Mouse (Mus musculus): ENCODE measurements around the gene Gm10770. TPM values are rescaled to one million over a fixed set of nuclear protein-coding genes. Genes with fewer than 3 reads are reported as not detected.
A peak's percentile ranks its signal among the peaks of the same experiment; 100 is the strongest.
"Not testable (repeated sequence)": the region's sequence is repeated elsewhere in the genome, so short reads cannot be mapped to it uniquely, and the experiment has no call there.

Gene Gm10770
- total RNA-seq (2014; rRNA removed; ENCODE audit: low replicate concordance) = not detected in 2 replicates
- polyA plus RNA-seq (2015; fragmentation: Nextera tagmentation; extraction: Ambion mirVana) = not detected in 2 replicates

DNA sequence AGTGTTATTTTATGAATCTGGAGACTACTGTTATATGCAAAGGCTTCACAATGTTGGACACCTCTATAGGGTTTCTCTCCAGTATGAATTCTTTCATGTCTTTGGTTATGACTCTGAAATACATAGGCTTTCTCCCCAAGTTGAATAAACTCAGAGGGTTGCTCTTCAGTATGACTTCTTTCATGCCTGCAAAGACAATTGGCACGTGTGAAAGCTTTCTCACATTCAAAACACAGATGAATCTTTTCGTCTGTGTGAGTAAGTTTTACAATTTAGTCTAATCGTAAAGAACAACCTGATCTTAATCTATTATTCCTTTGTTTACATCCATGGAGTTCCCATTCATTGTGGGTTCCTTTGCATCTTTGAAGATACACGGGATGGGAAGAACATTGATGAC is at the start of gene Gm10770:
Gene Gm10770, minus strand, starts transcription at position 101 of the 400 bp plus-strand sequence.
- H3K27ac ChIP-seq (ENCODE audit: low read depth) = not testable (repeated sequence)

DNA sequence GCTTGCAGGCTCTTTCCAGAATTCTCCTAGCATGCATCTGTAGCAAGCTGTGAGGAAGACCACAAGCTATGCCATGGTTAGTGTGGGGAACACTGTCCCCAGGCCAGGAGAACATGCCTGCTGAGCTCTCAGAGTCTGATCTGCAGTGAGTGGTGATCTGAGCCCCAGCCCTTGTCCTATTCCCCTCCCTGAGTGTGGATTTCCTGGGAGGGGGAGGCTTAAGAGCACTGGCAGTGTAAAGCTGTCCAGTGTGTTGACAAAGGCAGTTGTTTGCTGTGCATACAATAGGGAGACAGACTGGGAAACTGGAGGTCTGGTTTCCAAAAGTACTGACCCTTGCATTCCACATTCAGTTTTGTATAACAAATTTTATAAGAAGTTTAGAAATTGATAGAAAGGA is 43.8 kb upstream of the Gm10770 start:
- H3K27me3 ChIP-seq (ENCODE audit: control insufficient read depth, insufficient read depth, low read length); H3K4me3 ChIP-seq (ENCODE audit: low read depth, low read length): not testable (repeated sequence)

More for the DNA sequence above, at the start of gene Gm10770:
- 61% methylated on average over 4 of the region's 4 CpGs for WGBS
- not testable (repeated sequence) for H3K36me3 ChIP-seq (replicated peaks; ENCODE audit: control insufficient read depth, insufficient read depth, low read length); ATAC-seq (ENCODE audit: insufficient read depth, low read depth); DNase-seq (ENCODE audit: low spot score); H3K4me1 ChIP-seq (ENCODE audit: control insufficient read depth, insufficient read depth); H3K9ac ChIP-seq (replicated peaks; ENCODE audit: low read depth, low read length); H3K4me3 ChIP-seq (ENCODE audit: low read depth, low read length); H3K9me3 ChIP-seq (replicated peaks; ENCODE audit: control insufficient read depth, low read length); H3K4me2 ChIP-seq (ENCODE audit: low read depth, low read length); H3K27me3 ChIP-seq (ENCODE audit: control insufficient read depth, insufficient read depth, low read length)

DNA sequence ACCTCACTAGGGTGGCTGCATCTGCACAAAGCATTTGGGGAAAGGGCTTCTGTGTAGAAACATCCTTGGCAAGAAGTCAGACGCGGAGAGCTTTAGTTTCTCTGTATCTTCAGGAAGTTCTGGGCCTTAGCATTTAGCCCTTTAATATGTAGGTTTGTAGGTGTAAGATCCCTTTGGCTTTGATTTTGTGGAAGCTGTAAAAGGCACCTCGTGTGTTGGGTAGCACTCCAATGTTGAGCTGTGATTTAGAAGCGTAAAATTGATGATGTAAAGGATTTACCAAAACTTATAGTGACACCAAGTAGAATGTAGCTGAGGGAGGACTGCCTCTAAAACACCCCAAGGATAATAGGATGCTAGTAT is 38.9 kb upstream of the Gm10770 start:
- not testable (repeated sequence) for ATAC-seq (ENCODE audit: insufficient read depth, low read depth); H3K4me1 ChIP-seq (ENCODE audit: control insufficient read depth, insufficient read depth); H3K27ac ChIP-seq (ENCODE audit: low read depth); H3K36me3 ChIP-seq (replicated peaks; ENCODE audit: control insufficient read depth, insufficient read depth, low read length); H3K9me3 ChIP-seq (replicated peaks; ENCODE audit: control insufficient read depth, low read length); DNase-seq (ENCODE audit: low spot score); H3K27me3 ChIP-seq (ENCODE audit: control insufficient read depth, insufficient read depth, low read length); H3K9ac ChIP-seq (replicated peaks; ENCODE audit: low read depth, low read length)
- Histone ChIP-seq H3K4me3 (ENCODE audit: low read depth, low read length) (peak overlapping the region; percentile 41), H3K4me2 (ENCODE audit: low read depth, low read length) (peak overlapping the region; percentile 45)
- WGBS = 5% methylated on average over 2 of the region's 4 CpGs

More for the DNA sequence above, 43.8 kb upstream of the Gm10770 start:
- not testable (repeated sequence) for H3K36me3 ChIP-seq (replicated peaks; ENCODE audit: control insufficient read depth, insufficient read depth, low read length); H3K4me1 ChIP-seq (ENCODE audit: control insufficient read depth, insufficient read depth); DNase-seq (ENCODE audit: low spot score); H3K4me2 ChIP-seq (ENCODE audit: low read depth, low read length); ATAC-seq (ENCODE audit: insufficient read depth, low read depth); H3K9me3 ChIP-seq (replicated peaks; ENCODE audit: control insufficient read depth, low read length); H3K27ac ChIP-seq (ENCODE audit: low read depth); H3K9ac ChIP-seq (replicated peaks; ENCODE audit: low read depth, low read length)

DNA sequence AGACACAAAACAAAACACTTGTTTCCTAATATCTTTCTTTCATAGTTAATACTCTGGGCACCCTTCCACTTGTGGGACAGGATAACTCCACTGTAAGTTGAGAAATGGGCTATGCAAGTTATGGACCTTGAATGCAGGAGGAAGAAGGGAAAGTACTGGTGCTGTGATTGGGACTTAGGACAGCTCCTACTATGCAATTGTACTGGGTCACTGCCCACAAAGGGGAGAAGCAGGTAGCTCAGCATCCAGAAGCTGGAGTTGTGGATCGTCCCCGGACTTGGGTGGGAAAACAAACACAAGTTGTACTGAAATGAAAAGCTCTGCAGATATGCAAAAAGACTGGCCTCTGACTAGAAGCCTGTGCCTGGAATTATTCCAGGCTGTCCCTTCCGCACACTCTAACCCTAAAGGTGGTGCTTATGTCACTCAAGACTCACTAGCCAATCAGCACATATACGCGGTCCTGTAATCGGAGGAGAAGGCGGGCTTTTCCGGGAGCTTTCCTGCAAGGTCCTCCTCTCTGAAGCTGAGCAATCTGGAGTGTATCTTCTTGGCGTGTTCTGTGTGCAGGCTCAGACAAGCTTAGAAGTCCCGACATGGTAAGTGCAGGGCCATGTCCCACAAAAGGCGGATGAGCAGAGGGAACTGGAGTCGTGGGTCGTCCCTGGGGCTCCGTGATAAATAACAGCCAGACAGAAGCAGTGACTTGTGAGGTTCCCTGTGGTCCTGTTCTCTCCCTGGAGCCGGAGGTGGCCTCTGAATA is 38.3 kb upstream of the Gm10770 start, which contains the start of gene Zfp937:
Gene Zfp937, plus strand, starts transcription at position 474 of the 763 bp plus-strand sequence.
- not testable (repeated sequence) for H3K36me3 ChIP-seq (replicated peaks; ENCODE audit: control insufficient read depth, insufficient read depth, low read length); H3K9me3 ChIP-seq (replicated peaks; ENCODE audit: control insufficient read depth, low read length); H3K4me1 ChIP-seq (ENCODE audit: control insufficient read depth, insufficient read depth); H3K9ac ChIP-seq (replicated peaks; ENCODE audit: low read depth, low read length); H3K27me3 ChIP-seq (ENCODE audit: control insufficient read depth, insufficient read depth, low read length); H3K27ac ChIP-seq (ENCODE audit: low read depth)
- WGBS = 1% methylated on average over 15 of the region's 15 CpGs
- peak; percentile 99 for ATAC-seq (ENCODE audit: insufficient read depth, low read depth)
- H3K4me3 ChIP-seq (ENCODE audit: low read depth, low read length) = peak within 1 kb of the TSS; percentile 41
- DNase-seq (ENCODE audit: low spot score) = peak; percentile 8
- H3K4me2 ChIP-seq (ENCODE audit: low read depth, low read length) = peak within 1 kb of the TSS; percentile 45

DNA sequence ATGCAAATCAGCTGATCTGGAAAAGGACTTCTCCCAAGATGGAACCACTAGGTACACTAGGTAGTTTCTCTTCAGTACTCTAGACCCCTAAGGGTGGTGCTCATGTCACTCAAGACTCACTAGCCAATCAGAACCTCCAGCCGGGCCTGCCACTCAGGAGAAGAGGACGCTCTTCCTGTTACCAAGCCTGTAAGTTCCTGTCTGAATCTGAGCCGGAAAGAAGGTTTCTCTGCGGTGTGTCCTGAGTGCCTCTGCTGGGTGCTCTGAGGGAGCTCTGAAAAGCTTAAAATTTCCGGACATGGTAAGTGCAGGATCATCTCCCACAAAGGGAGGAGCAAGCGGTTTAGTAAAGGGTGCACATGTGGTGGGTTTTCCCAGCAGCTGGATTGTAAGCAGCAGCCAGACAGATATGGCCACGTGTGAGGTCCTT is 2.1 kb upstream of the Gm10770 start, which contains the start of gene Gm14139:
Gene Gm14139, plus strand, starts transcription at position 186 of the 430 bp plus-strand sequence.
- H3K36me3 ChIP-seq (replicated peaks; ENCODE audit: control insufficient read depth, insufficient read depth, low read length); H3K4me1 ChIP-seq (ENCODE audit: control insufficient read depth, insufficient read depth); H3K4me2 ChIP-seq (ENCODE audit: low read depth, low read length); H3K4me3 ChIP-seq (ENCODE audit: low read depth, low read length); ATAC-seq (ENCODE audit: insufficient read depth, low read depth); H3K9me3 ChIP-seq (replicated peaks; ENCODE audit: control insufficient read depth, low read length); H3K27ac ChIP-seq (ENCODE audit: low read depth); H3K27me3 ChIP-seq (ENCODE audit: control insufficient read depth, insufficient read depth, low read length); DNase-seq (ENCODE audit: low spot score); H3K9ac ChIP-seq (replicated peaks; ENCODE audit: low read depth, low read length): not testable (repeated sequence)
- 63% methylated on average over 7 of the region's 7 CpGs for WGBS

DNA sequence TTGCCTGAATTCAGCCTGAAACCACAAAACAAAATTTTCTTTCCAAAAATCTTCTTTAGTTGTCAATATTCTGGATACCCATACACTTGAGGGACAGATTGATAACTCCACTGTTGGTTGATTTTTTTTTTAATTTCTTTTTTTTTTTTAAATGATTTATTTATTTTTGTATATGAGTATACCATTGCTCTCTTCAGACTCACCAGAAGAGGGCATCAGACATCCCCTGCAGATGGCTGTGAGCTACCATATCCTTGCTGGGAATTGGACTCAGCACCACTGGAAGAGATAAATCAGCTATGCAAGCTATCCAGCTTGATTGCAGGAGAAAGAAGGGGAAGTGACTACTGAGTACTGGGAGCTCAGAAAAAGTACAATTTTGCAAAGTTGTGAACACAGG is 1.6 kb upstream of the Gm10770 start:
- H3K9me3 ChIP-seq (replicated peaks; ENCODE audit: control insufficient read depth, low read length); H3K27me3 ChIP-seq (ENCODE audit: control insufficient read depth, insufficient read depth, low read length); H3K4me1 ChIP-seq (ENCODE audit: control insufficient read depth, insufficient read depth); ATAC-seq (ENCODE audit: insufficient read depth, low read depth); H3K4me2 ChIP-seq (ENCODE audit: low read depth, low read length); DNase-seq (ENCODE audit: low spot score); H3K4me3 ChIP-seq (ENCODE audit: low read depth, low read length); H3K27ac ChIP-seq (ENCODE audit: low read depth); H3K36me3 ChIP-seq (replicated peaks; ENCODE audit: control insufficient read depth, insufficient read depth, low read length); H3K9ac ChIP-seq (replicated peaks; ENCODE audit: low read depth, low read length): not testable (repeated sequence)

Measured in heart, postnatal 0 days (tissue).